Mouse (Mus musculus) monocyte, adult 2 months (primary cell): Measurements from ENCODE around the gene Prkch.

ENCODE experiments used
- DNase-seq, 2 experiments: peaks; one replicate each; pipeline ENCODE4 v3.0.0; 2022; ENCODE audit warnings: low spot score in 2 of 2, low read depth in 1 of 2

Gene Prkch

DNA sequence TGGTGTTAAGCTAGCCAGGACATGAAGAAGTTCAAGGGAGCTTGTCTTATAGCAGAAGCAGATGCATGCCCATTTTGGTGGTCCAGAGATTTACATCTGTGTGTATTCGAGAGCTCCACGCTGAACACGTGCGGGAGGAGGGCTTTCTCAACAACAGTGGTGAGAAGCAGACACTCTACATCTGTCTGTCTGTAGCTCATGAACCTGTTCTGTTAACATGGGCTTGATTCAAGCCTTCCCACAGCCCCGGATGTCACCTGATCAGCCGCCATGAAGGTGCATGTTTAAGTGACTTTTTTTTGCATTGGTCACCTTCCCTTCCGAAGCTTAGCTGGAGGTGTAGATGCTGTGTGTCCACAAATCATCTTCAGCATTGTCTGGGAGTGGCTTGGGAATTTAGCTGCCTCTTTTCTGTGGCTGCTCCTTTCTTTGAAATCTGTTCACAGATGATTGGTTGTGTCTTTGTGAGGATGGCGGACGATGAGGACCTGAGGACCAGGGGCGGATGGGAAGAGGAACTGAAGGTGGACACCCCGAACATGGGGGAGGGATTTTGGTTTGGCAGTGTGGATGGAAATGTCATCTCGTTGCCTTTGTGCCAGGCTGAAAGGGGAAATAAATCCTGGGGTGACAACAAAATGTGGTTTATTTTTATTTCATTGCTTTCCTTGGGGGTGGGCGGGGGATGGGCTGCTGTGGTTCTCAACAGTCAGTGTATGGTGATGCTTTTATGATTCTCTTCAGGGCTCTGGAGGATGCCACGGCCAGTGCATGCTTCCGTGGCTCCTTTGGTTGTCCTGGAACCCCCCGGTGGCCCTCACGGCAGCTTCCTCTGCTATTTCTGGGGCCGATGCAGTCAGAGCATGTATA, 25.3 kb downstream of the Prkch start:
- DNase-seq: peak in 1 of 2 experiments; percentile 44

- DNase-seq: peak in 1 of 2 experiments; percentile 66
Observed at GRCm38 (mm10) chr12:73610831-73611370, 26.3 kb downstream of the Prkch start.

- DNase-seq: no peak
Observed at GRCm38 (mm10) chr12:73611741-73612140, 27.1 kb downstream of the Prkch start.

- DNase-seq: no peak
Observed at GRCm38 (mm10) chr12:73613183-73613582, 28.6 kb downstream of the Prkch start.

- no peak for DNase-seq
Observed at GRCm38 (mm10) chr12:73617652-73618051, 33.1 kb downstream of the Prkch start.

DNA sequence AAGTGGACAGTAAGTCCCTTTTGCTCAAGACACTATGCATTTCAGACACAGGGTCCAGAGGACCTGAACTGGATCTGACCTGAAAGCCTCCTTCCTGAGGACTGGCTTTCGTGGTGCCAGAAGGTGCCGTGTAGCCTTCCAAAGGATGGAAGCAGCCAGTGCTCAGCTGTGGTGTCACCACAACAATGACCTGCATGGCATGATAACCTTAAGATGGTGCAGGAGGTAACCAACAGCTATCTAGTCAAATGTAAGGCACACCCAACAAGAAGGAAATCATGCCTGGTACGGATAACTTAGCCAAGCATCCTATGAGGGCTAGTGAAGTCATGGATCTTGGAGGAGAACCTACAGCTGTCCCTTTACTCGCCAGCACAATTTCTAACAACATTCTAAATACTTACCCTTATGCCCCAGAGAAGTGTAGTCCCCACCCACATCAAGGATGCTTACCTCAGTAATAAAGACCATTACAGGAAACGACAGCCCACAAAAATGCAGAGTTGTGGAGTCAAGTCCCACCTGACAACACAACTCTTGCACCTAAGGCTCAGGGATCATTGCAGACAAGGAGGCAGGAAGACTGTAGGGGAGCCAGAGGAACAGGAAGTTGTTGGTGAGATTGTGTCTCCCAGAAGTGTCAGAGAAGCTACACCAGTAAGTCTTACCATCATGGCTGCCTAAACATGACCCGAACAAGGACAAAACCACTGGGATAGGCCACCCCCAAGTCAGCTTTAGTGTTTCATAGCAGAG, 40.9 kb downstream of the Prkch start:
- DNase-seq: no peak

DNA sequence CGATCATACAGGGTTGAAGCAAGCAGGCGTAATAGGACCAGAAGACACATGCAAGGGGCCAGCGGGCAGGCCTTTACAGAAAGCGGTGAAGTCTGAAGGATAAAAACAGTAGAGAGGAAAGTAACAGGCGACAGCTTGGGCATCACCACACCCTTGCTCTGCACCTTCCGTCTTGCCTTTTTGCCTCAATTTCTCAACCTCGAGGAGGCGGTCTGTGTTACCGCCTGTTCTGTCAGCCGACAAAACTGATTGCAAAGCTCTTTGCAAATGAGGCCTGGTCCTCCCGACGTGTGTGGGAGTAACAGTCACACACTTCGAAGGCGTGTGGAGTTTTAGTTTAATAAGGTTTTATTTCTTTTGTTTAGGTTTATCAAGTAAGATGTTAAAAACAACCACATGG, 43.3 kb downstream of the Prkch start:
- DNase-seq: no peak

GRCm38 (mm10) chr12:73630596-73630995, 46.0 kb downstream of the Prkch start:
- DNase-seq: no peak

DNA sequence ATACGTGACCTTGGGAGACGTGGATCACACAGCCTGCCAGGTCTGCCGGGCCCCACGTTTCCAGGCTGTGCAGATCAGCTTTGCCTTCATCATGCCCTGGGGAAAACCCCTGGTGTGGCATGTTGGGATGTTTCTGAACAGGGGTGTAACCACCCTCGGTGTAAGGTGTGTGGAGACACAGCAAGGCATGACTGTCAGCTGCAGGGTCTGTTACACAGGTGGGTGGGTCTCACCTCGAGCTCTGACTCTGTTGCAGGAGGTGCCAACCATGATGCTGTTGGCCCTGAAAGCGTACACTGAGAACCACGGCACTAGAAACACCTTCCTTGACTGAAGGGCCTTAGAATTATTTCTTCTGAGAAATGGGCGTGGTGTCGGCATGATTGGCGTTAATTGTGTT, 46.6 kb downstream of the Prkch start:
- no peak for DNase-seq

DNA sequence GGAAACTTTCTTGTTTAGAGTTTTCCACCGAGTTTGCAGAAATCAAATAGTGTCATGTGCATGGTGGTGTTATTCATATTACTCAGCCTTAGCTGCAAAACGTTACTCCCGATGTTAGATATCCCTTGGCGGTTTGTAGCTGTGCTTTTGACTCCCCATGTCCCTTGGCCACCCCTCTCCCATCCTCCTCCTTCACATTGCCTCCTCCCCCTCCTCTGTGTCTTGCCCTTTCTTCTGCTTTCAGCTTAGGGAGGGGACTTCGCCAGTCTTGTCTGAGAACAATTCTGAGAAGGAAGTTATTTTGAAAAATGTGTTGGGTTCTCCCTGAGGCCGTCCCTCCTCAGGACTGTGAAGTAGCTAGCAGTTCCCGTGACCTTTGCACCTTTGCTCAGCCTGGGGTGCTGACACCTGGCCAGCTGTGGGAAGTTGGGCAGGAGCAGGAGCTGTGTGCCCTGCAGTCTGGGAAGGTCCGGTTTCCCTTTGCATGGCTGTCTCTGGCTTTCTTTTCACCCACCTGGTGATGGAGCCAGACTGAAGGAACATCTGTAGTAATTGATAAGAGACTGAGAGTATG, 48.2 kb downstream of the Prkch start:
- DNase-seq: no peak

- no peak for DNase-seq
Observed at GRCm38 (mm10) chr12:73633707-73634106, 49.1 kb downstream of the Prkch start.

GRCm38 (mm10) chr12:73639571-73639970, 55.0 kb downstream of the Prkch start:
- DNase-seq: no peak

DNA sequence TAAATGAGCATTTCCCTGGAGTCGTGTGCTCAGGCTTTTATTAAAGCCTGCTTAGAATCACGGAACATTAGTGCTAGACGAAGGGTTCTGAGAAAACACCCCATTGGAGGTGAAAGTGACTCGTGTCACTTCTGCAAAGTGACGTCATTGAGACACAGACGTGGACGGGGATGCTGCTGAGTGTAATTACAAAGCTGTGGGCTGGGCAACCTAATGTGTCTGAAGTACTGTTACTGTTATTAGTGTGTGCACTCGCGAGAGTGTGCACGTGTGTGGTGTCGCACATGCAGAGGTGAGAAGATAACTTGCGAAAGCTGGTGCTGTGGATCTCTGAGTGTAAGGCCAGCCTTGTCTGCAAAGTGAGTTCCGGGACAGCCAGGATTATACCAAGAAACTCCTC, 56.6 kb downstream of the Prkch start:
- DNase-seq: no peak

DNA sequence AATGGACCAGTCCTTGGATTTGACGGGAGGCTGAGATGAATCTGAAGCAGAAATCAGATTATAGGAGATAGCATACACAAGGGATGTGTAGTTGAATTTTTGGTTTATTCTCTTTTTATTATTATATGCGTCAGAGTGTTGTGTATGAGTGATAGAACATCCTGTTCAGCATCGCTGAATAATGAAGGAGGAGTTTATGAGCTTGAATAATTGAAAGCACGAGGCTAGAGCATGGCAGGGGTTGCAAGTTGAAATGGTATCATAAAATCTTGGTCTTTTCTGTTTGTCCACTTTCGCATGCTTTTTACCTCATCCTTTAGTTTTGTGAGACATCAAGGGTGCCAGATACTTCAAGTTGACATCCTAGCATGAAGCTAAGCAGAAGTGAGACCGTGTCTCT, 60.6 kb downstream of the Prkch start:
- DNase-seq: no peak

DNA sequence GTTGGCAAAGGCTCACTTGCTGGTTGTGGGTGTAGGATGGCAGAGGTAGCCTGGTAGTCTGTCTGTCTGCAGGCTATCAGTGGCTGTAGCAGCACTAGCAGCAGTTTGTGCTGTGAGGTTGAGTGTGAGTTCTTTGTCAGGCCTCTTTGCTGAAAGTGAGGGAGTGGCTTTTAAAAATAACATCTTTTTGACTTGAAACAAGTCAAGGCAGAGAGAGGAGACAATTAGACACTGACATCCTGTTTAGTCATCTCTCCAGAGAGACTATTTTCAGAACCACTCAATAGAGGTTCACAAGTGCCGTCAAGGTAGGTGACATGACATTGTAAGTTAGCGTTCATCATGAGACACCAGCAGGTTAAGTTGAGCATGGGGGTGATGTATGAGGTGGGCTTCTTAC, 63.1 kb downstream of the Prkch start:
- DNase-seq: no peak

GRCm38 (mm10) chr12:73656568-73657204, 72.1 kb downstream of the Prkch start:
- no peak for DNase-seq

- DNase-seq: no peak
Observed at GRCm38 (mm10) chr12:73663421-73663820, 78.8 kb downstream of the Prkch start.

DNA sequence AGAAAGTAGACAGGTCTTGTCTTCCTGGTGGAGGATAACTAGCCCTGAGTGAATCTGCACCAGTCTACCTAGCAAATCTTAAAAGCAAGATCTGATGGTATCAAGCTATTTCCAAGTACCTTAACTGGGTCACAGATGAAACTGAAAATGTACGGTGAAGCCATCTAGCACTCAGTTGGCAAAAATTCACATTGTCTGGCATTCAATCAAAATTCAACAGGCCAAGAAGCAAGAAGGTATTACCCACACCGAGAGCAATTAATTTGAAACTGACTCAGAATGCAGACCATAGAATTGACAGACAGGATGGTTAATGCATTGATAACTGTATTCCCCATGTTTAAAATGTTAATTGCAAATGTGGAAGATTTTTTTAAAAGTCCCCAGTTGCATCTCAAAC, 82.1 kb downstream of the Prkch start:
- DNase-seq: no peak

GRCm38 (mm10) chr12:73667607-73668006, 83.0 kb downstream of the Prkch start:
- peak; percentile 59 to 62 for DNase-seq

DNA sequence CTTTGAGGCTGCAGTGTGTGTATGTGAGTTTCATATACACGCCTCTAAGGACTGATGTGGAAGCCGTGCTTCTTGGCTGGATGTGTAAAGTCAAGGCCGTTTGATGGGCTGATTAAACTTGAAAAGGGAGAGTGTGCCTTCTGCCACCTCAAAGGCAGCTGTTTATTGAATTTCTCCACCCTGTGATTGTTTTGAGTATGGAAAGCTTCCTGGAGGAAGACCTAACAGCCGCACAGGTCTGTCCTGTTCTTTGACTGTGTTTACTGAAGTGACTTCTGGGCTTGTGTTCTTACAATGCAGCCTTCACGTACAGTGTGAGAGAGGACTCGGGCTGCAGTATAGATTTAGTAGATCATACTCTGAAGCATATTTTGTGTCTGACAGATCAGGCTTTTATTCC, 86.1 kb downstream of the Prkch start:
- DNase-seq: no peak

GRCm38 (mm10) chr12:73671540-73671939, 86.9 kb downstream of the Prkch start:
- no peak for DNase-seq
